Comparison of ENCODE assay signal across 8 mouse cellular contexts in genomic region chr5:124232360-124233143, GRCm38 (mm10). TPM values are rescaled to one million over a fixed set of nuclear protein-coding genes. Genes with fewer than 3 reads are reported as not detected.
A peak's percentile ranks its signal among the peaks of the same experiment; 100 is the strongest.
DNase-seq lines count a peak whose midpoint lies in the region; ATAC-seq and TF ChIP-seq lines count a peak whose summit lies in the region.

No protein-coding gene starts in this region.

- TF ChIP-seq POLR2A in limb, embryonic 14.5 days (IDR thresholded peaks at IDR 0.05; ENCODE audit: borderline replicate concordance, extremely low read depth, insufficient read depth, insufficient read length): no peak

- peak; percentile 18 for DNase-seq in gastrocnemius, adult 2 months
- DNase-seq in gastrocnemius, postnatal 10 days: no peak
- no peak for DNase-seq in lung, adult 18-20 months
- no peak for DNase-seq in limb, embryonic 14.5 days (ENCODE audit: low spot score)
- peak; percentile 89 to 94 for DNase-seq in thymus, adult 18-20 months
- no peak for DNase-seq in adrenal gland, postnatal 10 days
- no peak for DNase-seq in yolk sac, embryonic 10.5 days (ENCODE audit: low spot score)

- intact Hi-C loops in gastrocnemius, adult 2 months (cut with DNase I): no loop called here

- H3K27ac ChIP-seq in gastrocnemius, adult 2 months: no peak overlapping the region
- peak overlapping the region; percentile 17; the same call in 1 of the 2 replicates for H3K27ac ChIP-seq in lung, embryonic 15.5 days
- no peak overlapping the region for H3K27ac ChIP-seq in limb, embryonic 14.5 days (replicated peaks; ENCODE audit: low read depth, low read length)

- no peak overlapping the region for H3K4me2 ChIP-seq in lung, embryonic 15.5 days
- no peak overlapping the region for H3K4me2 ChIP-seq in limb, embryonic 14.5 days (replicated peaks; ENCODE audit: low read depth, low read length, severe bottlenecking)

- no peak overlapping the region for H3K9ac ChIP-seq in lung, embryonic 15.5 days
- no peak overlapping the region for H3K9ac ChIP-seq in limb, embryonic 14.5 days (ENCODE audit: low read depth, low read length, severe bottlenecking)

- 29% methylated on average over 18 of the region's 18 CpGs for WGBS in lung, embryonic 15.5 days
- 61% methylated on average over 18 of the region's 18 CpGs for WGBS in limb, embryonic 14.5 days

- no peaks in the 10 kb centered on the region for H3K27me3 ChIP-seq in lung, embryonic 15.5 days
- H3K27me3 ChIP-seq in limb, embryonic 14.5 days (ENCODE audit: control insufficient read depth, insufficient read depth, low read length): no peaks in the 10 kb centered on the region

- H3K4me3 ChIP-seq in gastrocnemius, adult 2 months: no peak overlapping the region
- no peak overlapping the region for H3K4me3 ChIP-seq in lung, embryonic 15.5 days
- no peak overlapping the region for H3K4me3 ChIP-seq in limb, embryonic 14.5 days (replicated peaks; ENCODE audit: low read length)

- no peaks in the 10 kb centered on the region for H3K9me3 ChIP-seq in lung, embryonic 15.5 days
- no peaks in the 10 kb centered on the region for H3K9me3 ChIP-seq in limb, embryonic 14.5 days (ENCODE audit: control insufficient read depth, low read length)

- H3K4me1 ChIP-seq in lung, embryonic 15.5 days: peaks cover 31% of the 10 kb centered on the region
- 0 out of 2 replicates have a peak, but pooled peaks cover 3% of the 10 kb centered on the region for H3K4me1 ChIP-seq in limb, embryonic 14.5 days (ENCODE audit: control insufficient read depth, insufficient read depth, low read length)

- no peaks in the 10 kb centered on the region; the same call in 1 of the 2 replicates for H3K36me3 ChIP-seq in lung, embryonic 15.5 days
- no peaks in the 10 kb centered on the region for H3K36me3 ChIP-seq in limb, embryonic 14.5 days (ENCODE audit: control insufficient read depth, insufficient read depth, low read length)

- TF ChIP-seq CTCF in gastrocnemius, adult 2 months (IDR thresholded peaks at IDR 0.05): no peak

- ATAC-seq in lung, embryonic 15.5 days (ENCODE audit: borderline replicate concordance, extremely low read depth, low FRiP score, low TSS enrichment): no peak
- 0 out of 2 replicates have a peak, but pooled peaks have one; percentile 34 for ATAC-seq in limb, embryonic 14.5 days (ENCODE audit: low FRiP score, low read depth)

RNA-seq across cellular contexts. Expression of gene Pitpnm2, which starts 17.0 kb away (rescaled TPM):
- total RNA-seq in gastrocnemius, adult 2 months (2021): 10 to 100 TPM; 18.1 to 28.4 TPM
- 10 to 100 TPM; 20.8 to 25.4 TPM for total RNA-seq in gastrocnemius, postnatal 10 days (2021)
- 6.2 and 6.7 TPM in 2 replicates for polyA plus RNA-seq in lung, embryonic 15.5 days (2015; fragmentation: Nextera tagmentation; extraction: Ambion mirVana)
- polyA plus RNA-seq in limb, embryonic 14.5 days (2012; rRNA removed): 37.1 and 49.5 TPM in 2 replicates
- 8.2 and 10.0 TPM in 2 replicates for polyA plus RNA-seq in limb, embryonic 14.5 days (2014; fragmentation: Nextera tagmentation; extraction: Ambion mirVana)
- 10 to 100 TPM; 40.4 to 53.6 TPM for total RNA-seq in adrenal gland, postnatal 10 days (2021)

Comparison
In these comparisons a context has a peak if more than half of its experiments do, and no peak if none do; other contexts are left out.
1. DNase-seq: peak in gastrocnemius, adult 2 months (single experiment) and thymus, adult 18-20 months (2 of 2); none in gastrocnemius, postnatal 10 days (single experiment), lung, adult 18-20 months (0 of 2), limb, embryonic 14.5 days (single experiment), adrenal gland, postnatal 10 days (single experiment) and yolk sac, embryonic 10.5 days (single experiment).